Mouse (Mus musculus) small intestine, adult 2 months (tissue): ENCODE measurements at regions not wholly inside any gene's neighbourhood (a gene's known extent, or its start where the extent isn't known, plus 50 kb on each side); places are given as distances from the start of the nearest gene placed in this dataset.

ENCODE experiments used
- H3K27ac ChIP-seq: fragments of 200-500 bp; 2 replicates; pipeline ENCODE4 v1.5.1; 2012; ENCODE audit warnings: low read depth, low read length, control low read depth, inconsistent platforms; ENCODE audit not compliant: insufficient read depth
- H3K27me3 ChIP-seq: fragments of 200-500 bp; 2 replicates; pipeline ENCODE4 v1.6.1; 2012; ENCODE audit warnings: mild to moderate bottlenecking, moderate library complexity, low read length, inconsistent platforms; ENCODE audit not compliant: control insufficient read depth, insufficient read depth
- H3K36me3 ChIP-seq: fragments of 200-500 bp; 2 replicates; pipeline ENCODE4 v1.6.1; 2012; ENCODE audit warnings: mild to moderate bottlenecking, low read length, control low read depth, inconsistent platforms; ENCODE audit not compliant: control insufficient read depth, insufficient read depth
- H3K4me1 ChIP-seq: fragments of 200-500 bp; 2 replicates; pipeline ENCODE4 v1.6.1; 2012; ENCODE audit warnings: low read length, inconsistent platforms, mixed read lengths; ENCODE audit not compliant: control insufficient read depth, insufficient read depth, insufficient read length
- H3K4me3 ChIP-seq: fragments of 200-500 bp; 2 replicates; pipeline ENCODE4 v1.5.1; 2012; ENCODE audit warnings: low read depth, mild to moderate bottlenecking, control low read depth, inconsistent platforms, low read length, moderate library complexity
- CTCF ChIP-seq: fragments of 200-500 bp; IDR thresholded peaks from 2 replicates; pipeline ENCODE4 v1.5.1; 2012; ENCODE audit warnings: low read depth, mild to moderate bottlenecking, control low read depth, inconsistent platforms, low read length, moderate library complexity, mixed read lengths; ENCODE audit not compliant: insufficient replicate concordance, insufficient read length; ENCODE audit errors: extremely low read depth
- POLR2A ChIP-seq: fragments of 200-500 bp; IDR thresholded peaks from 2 replicates; pipeline ENCODE4 v1.6.1; 2012; ENCODE audit warnings: low read depth, mild to moderate bottlenecking, control low read depth, inconsistent platforms, low read length, moderate library complexity
- WGBS: fragments of 180-500 bp; shearing (Covaris S2); methylation state at CpG from one replicate; pipeline ENCODE4 v1.1.7; 2018; 5-methylcytosine and 5-hydroxymethylcytosine counted together

- Histone ChIP-seq H3K4me1 (no peaks in the 10 kb centered on the region), H3K27ac (no peak overlapping the region), H3K4me3 (no peak overlapping the region), H3K36me3 (no peaks in the 10 kb centered on the region), H3K27me3 (no peaks in the 10 kb centered on the region)
- 84% methylated on average over 4 of the region's 4 CpGs for WGBS
- TF ChIP-seq POLR2A (no peak), CTCF (no peak)
Measured at GRCm38 (mm10) chr11:79825881-79826280, 136.3 kb downstream of the Utp6 start.

DNA sequence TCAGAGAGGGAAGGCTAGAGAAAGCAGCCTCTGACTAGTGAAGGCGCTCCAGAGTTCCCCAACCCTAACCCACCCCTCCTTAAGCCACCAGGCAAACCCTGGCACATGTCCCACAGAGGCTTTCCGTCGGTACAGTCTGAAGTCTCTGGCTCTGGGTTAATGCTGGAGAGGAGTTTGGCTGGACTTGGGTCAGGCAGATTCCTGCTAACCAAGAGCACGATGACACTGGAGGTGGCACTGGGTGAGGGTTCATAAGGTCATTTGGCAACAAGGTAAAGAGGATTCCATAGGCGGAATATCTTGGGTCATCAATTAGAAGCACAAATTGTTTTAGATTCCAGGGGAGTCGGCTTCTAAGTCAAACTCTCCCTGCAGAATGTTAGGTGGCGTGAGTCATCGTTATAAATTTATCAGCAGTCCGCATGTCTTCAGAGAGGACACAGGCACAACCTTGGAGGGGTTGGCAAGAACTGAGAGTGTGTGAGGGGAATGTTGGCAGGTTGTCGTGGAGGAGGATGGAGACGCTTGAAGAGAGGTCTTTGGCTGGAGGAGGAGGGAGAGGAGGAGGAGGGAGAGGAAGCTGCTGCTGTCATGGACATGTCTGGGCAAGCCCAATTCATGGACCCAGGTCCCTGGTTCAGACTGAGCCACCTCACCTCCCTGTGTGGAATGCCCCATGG lies 138.4 kb downstream of the Utp6 start:
- Histone ChIP-seq H3K4me3 (no peak overlapping the region), H3K27ac (no peak overlapping the region), H3K36me3 (no peaks in the 10 kb centered on the region), H3K4me1 (no peaks in the 10 kb centered on the region), H3K27me3 (no peaks in the 10 kb centered on the region)
- WGBS = 68% methylated on average over 11 of the region's 11 CpGs
- no peak for TF ChIP-seq CTCF
- TF ChIP-seq POLR2A = no peak

DNA sequence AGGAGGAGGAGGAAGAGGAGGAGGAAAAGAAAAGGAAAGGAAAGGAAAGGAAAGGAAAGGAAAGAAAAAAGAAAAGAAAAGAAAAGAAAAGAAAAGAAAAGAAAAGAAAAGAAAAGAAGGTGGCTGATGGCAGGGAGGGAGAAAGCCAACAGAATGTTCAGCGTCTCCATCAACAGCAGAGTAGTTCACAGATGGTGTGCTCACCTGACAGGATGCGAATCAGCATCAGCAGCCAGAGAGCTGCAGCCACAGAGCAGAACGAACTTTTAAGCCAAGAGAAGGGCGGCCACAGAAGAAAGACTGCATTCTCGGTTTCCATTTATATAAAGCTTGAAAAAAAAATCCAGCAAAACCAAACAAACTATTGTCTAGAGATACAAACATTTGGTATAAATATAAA lies 140.2 kb downstream of the Utp6 start:
- Histone ChIP-seq H3K4me1 (no peaks in the 10 kb centered on the region), H3K27ac (no peak overlapping the region), H3K36me3 (no peaks in the 10 kb centered on the region), H3K4me3 (no peak overlapping the region), H3K27me3 (0 out of 2 replicates have a peak, but pooled peaks cover 2% of the 10 kb centered on the region)
- 72% methylated on average over 5 of the region's 5 CpGs for WGBS
- TF ChIP-seq POLR2A (no peak), CTCF (no peak)

DNA sequence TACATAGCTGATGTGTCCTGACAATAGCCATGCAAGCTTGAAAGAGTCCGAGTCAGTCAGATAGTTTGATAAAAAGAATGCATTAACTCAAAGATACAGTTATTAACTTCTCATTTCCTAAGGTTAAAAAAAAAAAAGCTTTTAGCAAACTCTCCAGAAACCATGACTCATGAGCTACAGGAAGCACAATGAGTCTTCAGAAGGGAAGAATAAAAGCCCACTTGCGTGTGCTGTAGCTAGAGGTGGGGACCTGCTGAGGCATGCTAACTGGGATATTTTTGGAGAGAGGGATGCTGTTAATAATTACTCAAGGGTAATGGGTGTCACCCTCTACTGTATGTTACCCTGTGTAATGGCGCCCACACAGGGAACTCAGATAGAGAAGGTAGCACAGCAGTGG lies 147.0 kb downstream of the Utp6 start:
- WGBS = 94% methylated on average over 3 of the region's 3 CpGs
- TF ChIP-seq CTCF (no peak), POLR2A (no peak)
- H3K4me1 ChIP-seq = no peaks in the 10 kb centered on the region
- H3K36me3 ChIP-seq = no peaks in the 10 kb centered on the region
- no peak overlapping the region for H3K27ac ChIP-seq
- H3K27me3 ChIP-seq = 0 out of 2 replicates have a peak, but pooled peaks cover 2% of the 10 kb centered on the region
- H3K4me3 ChIP-seq = no peak overlapping the region

- Histone ChIP-seq H3K36me3 (no peaks in the 10 kb centered on the region), H3K4me1 (peaks cover 9% of the 10 kb centered on the region), H3K27ac (no peak overlapping the region), H3K4me3 (no peak overlapping the region), H3K27me3 (no peaks in the 10 kb centered on the region)
- no peak for TF ChIP-seq POLR2A
- 31% methylated on average over 17 of the region's 17 CpGs for WGBS
Measured at GRCm38 (mm10) chr11:79806911-79807466, 155.2 kb downstream of the Utp6 start.

DNA sequence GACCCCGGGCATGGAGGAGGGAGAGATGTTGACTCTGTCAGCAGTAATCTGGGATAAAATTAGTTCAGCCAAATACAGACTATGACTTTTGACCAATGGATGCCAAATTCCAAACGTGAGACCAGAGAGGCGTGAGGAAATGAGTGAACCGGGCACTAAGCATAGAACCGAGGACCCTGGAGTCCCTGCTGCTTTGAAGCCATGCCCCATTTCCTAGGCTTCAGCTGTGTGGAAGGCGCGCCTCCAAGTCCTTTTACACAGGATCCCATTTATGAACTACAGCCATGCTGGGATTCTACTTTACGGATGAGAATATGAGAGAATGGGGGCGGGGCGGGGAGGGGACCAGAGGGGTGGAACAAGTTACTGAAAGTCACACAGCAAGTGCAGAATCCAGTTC lies 155.8 kb downstream of the Utp6 start:
- H3K4me1 ChIP-seq = peaks cover 9% of the 10 kb centered on the region
- H3K27me3 ChIP-seq = no peaks in the 10 kb centered on the region
- 83% methylated on average over 10 of the region's 10 CpGs for WGBS
- no peak overlapping the region for H3K27ac ChIP-seq
- TF ChIP-seq POLR2A = no peak
- TF ChIP-seq CTCF = no peak
- no peaks in the 10 kb centered on the region for H3K36me3 ChIP-seq
- H3K4me3 ChIP-seq = no peak overlapping the region

GRCm38 (mm10) chr11:79805981-79806415 lies 156.2 kb downstream of the Utp6 start:
- 77% methylated on average over 10 of the region's 10 CpGs for WGBS
- Histone ChIP-seq H3K36me3 (no peaks in the 10 kb centered on the region), H3K27me3 (no peaks in the 10 kb centered on the region), H3K4me3 (no peak overlapping the region), H3K27ac (no peak overlapping the region), H3K4me1 (peaks cover 9% of the 10 kb centered on the region)
- TF ChIP-seq POLR2A = no peak
